Mouse (Mus musculus) cerebellum, postnatal 10 days (tissue): ENCODE measurements at regions not wholly inside any gene's neighbourhood (a gene's known extent, or its start where the extent isn't known, plus 50 kb on each side); places are given as distances from the start of the nearest gene placed in this dataset.

Experiments
- DNase-seq, 2 experiments: peaks; one replicate each; pipeline ENCODE4 v3.0.0; 2021; ENCODE audit warnings: mixed read lengths in 2 of 2

- no peak for DNase-seq
These were observed 155.3 kb downstream of the Fam169b start for GRCm38 (mm10) chr7:68428946-68429345.

GRCm38 (mm10) chr7:68415890-68416289 lies 142.3 kb downstream of the Fam169b start:
- peak; percentile 84 to 90 for DNase-seq

- DNase-seq: no peak
These were observed 139.1 kb downstream of the Fam169b start for GRCm38 (mm10) chr7:68412786-68413185.
